Mouse (Mus musculus) left cerebral cortex, postnatal 14 days (tissue): ENCODE results near the gene Gpr161. TPM values are rescaled to one million over a fixed set of nuclear protein-coding genes. Genes with fewer than 3 reads are reported as not detected.
A peak's percentile ranks its signal among the peaks of the same experiment; 100 is the strongest.
"Not testable (repeated sequence)": the region's sequence is repeated elsewhere in the genome, so short reads cannot be mapped to it uniquely, and the experiment has no call there.

Experiments
- DNase-seq, 2 experiments: peaks; one replicate each; pipeline ENCODE4 v3.0.0; 2021 to 2022; ENCODE audit warnings: low spot score in 2 of 2, mixed read lengths in 1 of 2
- intact Hi-C: fragments of 180-260 bp; cut with DNase I; formaldehyde crosslinking; loops from one replicate; pipeline ENCODE4 v1.15.1; 2025
- total RNA-seq, 2 experiments: library from RNA; stranded (reverse); gene quantifications; 2 replicates each; pipeline ENCODE4 v1.2.3; 2021

Gpr161 gene
- total RNA-seq, 2 experiments from 2014 or later = 6.4 to 10.2 TPM

- DNase-seq = no peak
- intact Hi-C loops = no loop called here
Measured at GRCm38 (mm10) chr1:165303209-165303608, 7.6 kb downstream of the Gpr161 start.

GRCm38 (mm10) chr1:165304341-165304740, 8.8 kb downstream of the Gpr161 start:
- peak in 1 of 2 experiments; percentile 38 for DNase-seq

GRCm38 (mm10) chr1:165308180-165308579, 12.6 kb downstream of the Gpr161 start:
- intact Hi-C loops = no loop called here
- no peak for DNase-seq

More at GRCm38 (mm10) chr1:165304341-165304740, 8.8 kb downstream of the Gpr161 start:
- intact Hi-C loops = no loop called here

- intact Hi-C loops = no loop called here
- no peak for DNase-seq
Measured at GRCm38 (mm10) chr1:165316361-165316760, 20.8 kb downstream of the Gpr161 start.

GRCm38 (mm10) chr1:165320141-165320934, 24.7 kb downstream of the Gpr161 start:
- intact Hi-C loops = loop anchor here (5.0 kb wide), 1 partner anchor 83 kb away; the partner anchor contains the start of gene Tiprl
- DNase-seq = peak; percentile 58 to 79

- DNase-seq = peak; percentile 20 to 29
- intact Hi-C loops = loop anchor here (5.0 kb wide), 1 partner anchor 84 kb away; the partner anchor contains the start of gene Tiprl
Measured at GRCm38 (mm10) chr1:165321393-165321861, 25.8 kb downstream of the Gpr161 start.

- intact Hi-C loops = loop anchor here (5.0 kb wide), 1 partner anchor 85 kb away; the partner anchor contains the start of gene Tiprl
- no peak for DNase-seq
Measured at GRCm38 (mm10) chr1:165321891-165322290, 26.3 kb downstream of the Gpr161 start.

GRCm38 (mm10) chr1:165322934-165323333, 27.3 kb downstream of the Gpr161 start:
- DNase-seq = no peak
- intact Hi-C loops = loop anchor here (5.0 kb wide), 1 partner anchor 86 kb away; the partner anchor contains the start of gene Tiprl

GRCm38 (mm10) chr1:165327370-165327769, 31.8 kb downstream of the Gpr161 start:
- no peak for DNase-seq
- intact Hi-C loops = no loop called here

- DNase-seq = no peak
- intact Hi-C loops = no loop called here
Measured at GRCm38 (mm10) chr1:165327831-165328230, 32.2 kb downstream of the Gpr161 start.

- intact Hi-C loops = not testable (repeated sequence)
Measured at GRCm38 (mm10) chr1:165328384-165329289, 33.0 kb downstream of the Gpr161 start.

GRCm38 (mm10) chr1:165330859-165331258, 35.3 kb downstream of the Gpr161 start:
- intact Hi-C loops = no loop called here
- DNase-seq = no peak

More at GRCm38 (mm10) chr1:165328384-165329289, 33.0 kb downstream of the Gpr161 start:
- DNase-seq = not testable (repeated sequence)

- no peak for DNase-seq
- intact Hi-C loops = no loop called here
Measured at GRCm38 (mm10) chr1:165332797-165333196, 37.2 kb downstream of the Gpr161 start.

GRCm38 (mm10) chr1:165342126-165342525, 46.5 kb downstream of the Gpr161 start:
- intact Hi-C loops = no loop called here
- peak in 1 of 2 experiments; percentile 37 for DNase-seq

GRCm38 (mm10) chr1:165344453-165344852, 48.9 kb downstream of the Gpr161 start:
- intact Hi-C loops = no loop called here

GRCm38 (mm10) chr1:165348627-165349026, 53.0 kb downstream of the Gpr161 start:
- no peak for DNase-seq
- intact Hi-C loops = no loop called here

More at GRCm38 (mm10) chr1:165344453-165344852, 48.9 kb downstream of the Gpr161 start:
- DNase-seq = peak in 1 of 2 experiments; percentile 41

- no peak for DNase-seq
- intact Hi-C loops = no loop called here
Measured at GRCm38 (mm10) chr1:165356347-165356746, 60.8 kb downstream of the Gpr161 start.

- intact Hi-C loops = no loop called here
- DNase-seq = no peak
Measured at GRCm38 (mm10) chr1:165363271-165363670, 67.7 kb downstream of the Gpr161 start.

- intact Hi-C loops = no loop called here
- DNase-seq = no peak
Measured at GRCm38 (mm10) chr1:165365057-165365456, 69.5 kb downstream of the Gpr161 start.

- DNase-seq = no peak
- intact Hi-C loops = no loop called here
Measured at GRCm38 (mm10) chr1:165370990-165371389, 75.4 kb downstream of the Gpr161 start.
